Mouse (Mus musculus): ENCODE measurements around the gene Stub1. TPM values are rescaled to one million over a fixed set of nuclear protein-coding genes. Genes with fewer than 3 reads are reported as not detected.
"Not testable (repeated sequence)": the region's sequence is repeated elsewhere in the genome, so short reads cannot be mapped to it uniquely, and the experiment has no call there.

The Stub1 gene
- polyA plus RNA-seq, 1 experiment from 2014 or later, result 403 TPM

DNA sequence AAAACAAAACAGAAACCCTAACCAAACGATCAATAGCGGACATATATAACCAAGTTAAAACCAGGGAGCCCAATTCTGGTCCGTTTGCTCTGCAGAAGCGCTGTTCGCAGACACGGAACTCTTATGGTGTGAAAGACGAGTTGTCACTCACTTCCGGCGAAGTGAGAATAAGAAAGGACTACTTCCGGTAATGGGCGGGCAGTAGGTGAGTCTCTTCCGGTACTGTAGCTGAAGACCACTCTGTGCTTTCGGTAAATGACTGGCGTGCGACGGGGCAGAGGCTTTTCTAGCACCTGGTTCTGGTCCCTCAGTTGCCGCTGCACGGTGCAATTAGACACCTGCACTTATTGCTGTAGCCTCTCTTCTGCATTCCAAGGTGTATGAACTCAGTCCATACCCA, 9.8 kb downstream of the Stub1 start, which contains the start of gene Wdr24:
TSS of gene Wdr24 (plus strand) at position 176 of the 400 bp plus-strand sequence.
- peaks cover 29% of the 10 kb centered on the region for H3K27me3 ChIP-seq (ENCODE audit: low read depth, poor library complexity, severe bottlenecking)
- no peaks in the 10 kb centered on the region for H3K9me3 ChIP-seq (replicated peaks)
- peak; percentile 73 for DNase-seq (ENCODE audit: low spot score)
- under 1% methylated on average over 18 of the region's 18 CpGs for WGBS
- peaks cover 44% of the 10 kb centered on the region for H3K36me3 ChIP-seq
- peaks cover 65% of the 10 kb centered on the region for H3K4me1 ChIP-seq
- peak within 1 kb of the TSS; percentile 89 for H3K4me3 ChIP-seq
- H3K27ac ChIP-seq (replicated peaks), result peak within 1 kb of the TSS; percentile 82

DNA sequence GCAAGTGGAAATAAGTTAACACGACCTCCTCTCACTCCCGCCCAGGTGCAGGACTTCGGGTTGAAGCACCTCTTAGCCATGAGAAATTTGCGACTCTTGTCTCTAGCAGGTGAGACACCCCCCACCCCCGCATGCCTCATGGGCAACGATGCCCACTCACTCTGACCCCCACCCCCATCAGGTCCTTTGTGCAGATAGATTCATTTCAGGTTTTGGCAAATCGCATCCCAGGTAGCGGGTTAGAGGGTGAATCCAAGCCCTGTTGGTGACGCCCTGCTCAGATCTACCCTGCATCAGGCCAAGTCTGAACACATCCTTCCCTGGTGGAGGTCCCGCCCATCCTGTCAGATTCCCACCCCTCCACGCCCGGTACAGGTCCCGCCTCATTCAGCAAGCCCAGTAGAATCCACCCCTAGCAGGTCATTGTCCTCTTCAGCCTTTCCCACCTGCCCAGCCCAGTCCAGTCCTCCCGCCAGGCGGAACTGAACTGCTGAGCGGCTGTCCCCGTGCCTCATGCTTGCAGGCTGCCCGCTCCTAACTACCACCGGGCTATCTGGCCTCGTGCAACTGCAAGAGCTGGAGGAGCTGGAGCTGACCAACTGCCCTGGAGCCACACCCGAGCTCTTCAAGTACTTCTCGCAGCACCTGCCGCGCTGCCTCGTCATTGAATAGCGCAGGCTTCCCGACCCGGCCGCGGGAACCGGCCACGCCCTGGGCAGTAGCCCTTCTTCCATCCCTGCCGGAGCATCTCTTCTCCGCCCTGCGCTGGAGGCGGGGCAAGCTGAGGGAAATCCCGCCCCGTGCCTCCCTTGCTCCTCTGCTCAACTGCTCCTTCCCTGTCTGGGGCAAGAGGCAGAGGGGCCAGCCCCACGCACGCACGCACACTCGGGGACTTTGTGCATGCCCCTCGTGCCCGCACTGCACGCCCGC, 14.1 kb downstream of the Stub1 start:
- Histone ChIP-seq H3K4me3 (peak overlapping the region; percentile 45), H3K36me3 (peaks cover 33% of the 10 kb centered on the region), H3K9me3 (replicated peaks) (no peaks in the 10 kb centered on the region), H3K27ac (replicated peaks) (peak overlapping the region; percentile 68), H3K27me3 (ENCODE audit: low read depth, poor library complexity, severe bottlenecking) (peaks cover 58% of the 10 kb centered on the region), H3K4me1 (peaks cover 26% of the 10 kb centered on the region)
- no peak for DNase-seq (ENCODE audit: low spot score)
- WGBS, result 6% methylated on average over 46 of the region's 46 CpGs

DNA sequence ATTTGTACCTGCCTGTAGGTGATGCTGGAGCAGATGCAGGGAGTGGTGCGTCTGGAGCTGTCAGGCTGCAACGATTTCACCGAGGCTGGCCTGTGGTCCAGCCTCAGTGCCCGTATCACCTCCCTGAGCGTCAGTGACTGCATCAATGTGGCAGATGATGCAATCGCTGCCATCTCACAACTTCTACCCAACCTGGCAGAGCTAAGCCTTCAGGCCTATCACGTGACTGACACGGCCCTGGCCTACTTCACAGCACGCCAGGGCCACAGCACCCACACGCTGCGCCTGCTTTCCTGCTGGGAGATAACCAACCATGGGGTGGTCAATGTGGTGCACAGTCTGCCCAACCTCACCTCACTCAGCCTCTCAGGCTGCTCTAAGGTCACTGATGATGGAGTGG, 15.5 kb downstream of the Stub1 start:
- no peak overlapping the region for H3K27ac ChIP-seq (replicated peaks)
- H3K4me3 ChIP-seq, result no peak overlapping the region
- peaks cover 33% of the 10 kb centered on the region for H3K36me3 ChIP-seq
- H3K27me3 ChIP-seq (ENCODE audit: low read depth, poor library complexity, severe bottlenecking), result peaks cover 69% of the 10 kb centered on the region
- 83% methylated on average over 11 of the region's 11 CpGs for WGBS
- peaks cover 26% of the 10 kb centered on the region for H3K4me1 ChIP-seq
- no peaks in the 10 kb centered on the region for H3K9me3 ChIP-seq (replicated peaks)
- DNase-seq (ENCODE audit: low spot score), result no peak

- peak; percentile 84 for DNase-seq (ENCODE audit: low spot score)
- Histone ChIP-seq H3K36me3 (peaks cover 22% of the 10 kb centered on the region), H3K4me1 (peaks cover 38% of the 10 kb centered on the region), H3K9me3 (replicated peaks) (no peaks in the 10 kb centered on the region), H3K4me3 (peak overlapping the region; percentile 24; the same call in 1 of the 2 replicates), H3K27ac (replicated peaks) (no peak overlapping the region), H3K27me3 (ENCODE audit: low read depth, poor library complexity, severe bottlenecking) (peaks cover 78% of the 10 kb centered on the region)
- WGBS, result 3% methylated on average over 20 of the region's 20 CpGs
Observed at GRCm38 (mm10) chr17:25813471-25813870, 19.7 kb downstream of the Stub1 start.

DNA sequence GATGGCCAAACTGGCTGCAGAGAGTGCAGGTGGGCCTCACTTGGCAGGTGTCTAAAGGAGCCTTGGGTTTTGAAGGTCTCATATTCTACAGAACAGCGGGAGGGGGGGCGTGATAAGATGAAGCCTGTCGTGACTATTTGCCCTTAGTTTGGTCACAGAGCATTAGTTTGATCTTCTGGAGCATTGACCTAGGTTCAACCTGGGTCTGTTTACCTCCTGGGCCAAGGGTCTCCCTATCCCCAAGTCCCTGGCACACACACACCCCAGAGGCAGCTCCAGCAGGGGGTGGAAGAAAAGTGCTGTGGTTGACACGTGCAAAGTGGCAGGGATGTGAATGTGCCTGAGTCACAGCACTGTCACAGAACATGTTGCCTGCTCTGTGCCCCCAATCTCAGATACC, 22.3 kb downstream of the Stub1 start:
- no peaks in the 10 kb centered on the region for H3K36me3 ChIP-seq
- no peak overlapping the region for H3K27ac ChIP-seq (replicated peaks)
- H3K4me3 ChIP-seq, result peak overlapping the region; percentile 84
- 67% methylated on average over 4 of the region's 4 CpGs for WGBS
- DNase-seq (ENCODE audit: low spot score), result no peak
- peaks cover 67% of the 10 kb centered on the region for H3K27me3 ChIP-seq (ENCODE audit: low read depth, poor library complexity, severe bottlenecking)
- H3K9me3 ChIP-seq (replicated peaks), result no peaks in the 10 kb centered on the region
- H3K4me1 ChIP-seq, result peaks cover 45% of the 10 kb centered on the region

GRCm38 (mm10) chr17:25809606-25810340, 23.4 kb downstream of the Stub1 start:
- no peaks in the 10 kb centered on the region for H3K36me3 ChIP-seq
- H3K4me3 ChIP-seq, result peak overlapping the region; percentile 84
- H3K4me1 ChIP-seq, result peaks cover 45% of the 10 kb centered on the region
- DNase-seq (ENCODE audit: low spot score), result no peak
- no peaks in the 10 kb centered on the region for H3K9me3 ChIP-seq (replicated peaks)
- H3K27ac ChIP-seq (replicated peaks), result peak overlapping the region; percentile 95
- WGBS, result 8% methylated on average over 25 of the region's 25 CpGs
- peaks cover 63% of the 10 kb centered on the region for H3K27me3 ChIP-seq (ENCODE audit: low read depth, poor library complexity, severe bottlenecking)

DNA sequence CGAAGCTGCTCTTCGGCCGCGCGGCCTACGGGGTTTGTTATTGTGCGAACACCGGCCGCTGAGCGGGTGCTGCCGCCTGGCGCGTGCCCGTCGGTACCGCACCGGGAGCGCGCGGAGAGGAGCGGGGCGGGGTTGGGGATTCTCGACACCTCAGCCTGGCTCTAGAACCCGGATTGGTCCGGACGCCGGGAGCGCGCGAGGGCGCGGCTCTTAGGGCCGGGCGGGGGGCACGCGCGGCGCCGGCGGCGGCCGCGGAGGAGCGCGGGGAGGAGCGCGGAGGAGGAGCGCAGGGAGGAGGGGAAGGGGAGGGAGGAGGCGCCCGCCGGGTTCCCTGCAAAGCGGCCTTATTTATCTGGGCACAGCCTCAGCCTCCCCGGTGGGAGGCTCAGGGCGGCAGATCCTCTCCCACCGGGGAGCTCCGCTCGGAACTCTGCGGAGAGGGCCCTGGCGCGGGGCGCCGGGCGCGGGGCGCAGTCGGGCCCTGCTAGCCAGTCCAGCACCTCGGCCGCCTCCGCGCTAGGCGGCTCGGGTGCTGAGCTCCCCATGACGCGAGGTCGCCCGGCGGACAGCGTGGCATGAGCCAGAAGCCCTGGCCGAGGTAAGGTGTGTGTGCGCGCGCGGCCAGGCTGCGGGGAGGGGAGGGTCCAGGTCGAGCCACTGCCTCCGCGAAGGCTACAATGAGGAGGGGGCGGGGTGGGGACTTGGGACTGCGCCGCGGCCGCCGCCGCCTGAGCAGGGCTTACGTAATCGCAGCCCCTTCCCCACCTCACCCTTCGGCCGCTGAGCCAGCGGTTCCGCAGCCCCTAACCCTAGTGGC, 24.2 kb downstream of the Stub1 start, which contains the start of gene Fbxl16:
TSS of gene Fbxl16 (plus strand) at position 297 of the 817 bp plus-strand sequence.
- WGBS, result under 1% methylated on average over 98 of the region's 100 CpGs
- DNase-seq (ENCODE audit: low spot score), result peak; percentile 86
- Histone ChIP-seq H3K36me3 (no peaks in the 10 kb centered on the region), H3K9me3 (replicated peaks) (no peaks in the 10 kb centered on the region), H3K27ac (replicated peaks) (peak within 1 kb of the TSS; percentile 95), H3K4me3 (peak within 1 kb of the TSS; percentile 84), H3K4me1 (peaks cover 49% of the 10 kb centered on the region), H3K27me3 (ENCODE audit: low read depth, poor library complexity, severe bottlenecking) (peaks cover 62% of the 10 kb centered on the region)

- DNase-seq (ENCODE audit: low spot score), result no peak
- H3K4me1 ChIP-seq, result peaks cover 52% of the 10 kb centered on the region
- WGBS, result 51% methylated on average over 5 of the region's 5 CpGs
- H3K4me3 ChIP-seq, result peak overlapping the region; percentile 84
- no peaks in the 10 kb centered on the region for H3K36me3 ChIP-seq
- peak overlapping the region; percentile 95 for H3K27ac ChIP-seq (replicated peaks)
- H3K9me3 ChIP-seq (replicated peaks), result no peaks in the 10 kb centered on the region
- peaks cover 55% of the 10 kb centered on the region for H3K27me3 ChIP-seq (ENCODE audit: low read depth, poor library complexity, severe bottlenecking)
Observed at GRCm38 (mm10) chr17:25808028-25808427, 25.2 kb downstream of the Stub1 start.

DNA sequence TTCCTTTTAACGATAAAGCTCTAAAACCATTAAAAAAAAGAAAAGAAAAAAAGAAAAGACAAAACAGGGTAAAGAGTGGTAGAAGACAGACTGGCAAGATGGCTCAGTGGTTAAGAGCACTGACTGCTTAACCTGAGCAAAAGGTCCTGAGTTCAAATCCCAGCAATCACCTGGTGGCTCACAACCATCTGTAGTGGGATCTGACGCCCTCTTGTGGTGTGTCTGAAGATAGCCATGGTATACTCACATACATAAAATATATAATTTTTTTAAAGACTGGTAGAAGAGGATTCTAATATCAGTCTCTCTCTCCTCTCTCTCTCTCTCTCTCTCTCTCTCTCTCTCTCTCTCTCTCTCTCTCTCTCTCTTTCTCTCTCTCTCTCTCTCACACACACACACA, 25.8 kb downstream of the Stub1 start:
- H3K9me3 ChIP-seq (replicated peaks); H3K27ac ChIP-seq (replicated peaks); H3K4me3 ChIP-seq; DNase-seq (ENCODE audit: low spot score); H3K36me3 ChIP-seq: not testable (repeated sequence)
- Histone ChIP-seq H3K4me1 (peaks cover 53% of the 10 kb centered on the region), H3K27me3 (ENCODE audit: low read depth, poor library complexity, severe bottlenecking) (peaks cover 49% of the 10 kb centered on the region)
- 40% methylated on average over 2 of the region's 2 CpGs for WGBS

DNA sequence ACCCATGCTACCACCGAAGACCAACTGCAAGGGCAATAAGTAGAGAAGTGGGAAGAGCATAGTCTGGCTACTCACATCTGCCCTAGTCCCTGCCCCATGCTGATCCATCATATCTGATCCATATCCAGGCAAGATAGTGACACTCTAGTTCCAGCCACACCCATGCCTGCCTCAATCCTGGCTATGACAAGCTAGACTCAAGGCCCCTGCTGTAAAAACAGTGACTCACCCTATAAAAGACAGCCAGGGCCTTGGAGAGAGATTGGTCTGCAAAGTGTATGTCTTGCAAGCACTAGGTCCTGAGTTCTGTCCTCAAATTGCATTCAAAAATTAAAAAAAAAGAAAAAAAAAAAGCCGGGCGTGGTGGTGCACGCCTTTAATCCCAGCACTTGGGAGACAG, 26.7 kb downstream of the Stub1 start:
- 88% methylated on average over 4 of the region's 4 CpGs for WGBS
- Histone ChIP-seq H3K4me1 (peaks cover 59% of the 10 kb centered on the region), H3K4me3 (no peak overlapping the region), H3K9me3 (replicated peaks) (no peaks in the 10 kb centered on the region), H3K27ac (replicated peaks) (no peak overlapping the region), H3K36me3 (no peaks in the 10 kb centered on the region), H3K27me3 (ENCODE audit: low read depth, poor library complexity, severe bottlenecking) (peaks cover 49% of the 10 kb centered on the region)
- DNase-seq (ENCODE audit: low spot score), result no peak

GRCm38 (mm10) chr17:25802825-25803517, 30.2 kb downstream of the Stub1 start:
- peaks cover 32% of the 10 kb centered on the region for H3K4me1 ChIP-seq
- H3K4me3 ChIP-seq, result peak overlapping the region; percentile 38
- H3K27me3 ChIP-seq (ENCODE audit: low read depth, poor library complexity, severe bottlenecking), result peaks cover 21% of the 10 kb centered on the region
- no peaks in the 10 kb centered on the region for H3K9me3 ChIP-seq (replicated peaks)
- H3K36me3 ChIP-seq, result no peaks in the 10 kb centered on the region
- WGBS, result 13% methylated on average over 10 of the region's 10 CpGs
- peak; percentile 95 for DNase-seq (ENCODE audit: low spot score)
- H3K27ac ChIP-seq (replicated peaks), result peak overlapping the region; percentile 89

Data from midbrain, embryonic 10.5 days (tissue).